Mouse (Mus musculus) liver, embryonic 11.5 days (tissue): ENCODE measurements around the gene Efcab2. TPM values are rescaled to one million over a fixed set of nuclear protein-coding genes. Genes with fewer than 3 reads are reported as not detected.

Experiments
- ATAC-seq: fragments of 200-750 bp; cut with Nextera tagmentation; replicated peaks from 2 replicates; pipeline ENCODE4 v1.8.0; 2017; ENCODE audit warnings: moderate number of reproducible peaks, mild to moderate bottlenecking, moderate TSS enrichment, moderate library complexity; ENCODE audit not compliant: low FRiP score
- DNase-seq: peaks from one replicate; pipeline ENCODE4 v3.0.0-alpha.2; 2017; ENCODE audit warnings: low spot score
- H3K27ac ChIP-seq: fragments of 300-500 bp; sonication (generic); 2 replicates; pipeline ENCODE4 v1.5.1; 2014; ENCODE audit warnings: mild to moderate bottlenecking, low read depth, low read length, control low read depth
- H3K27me3 ChIP-seq: fragments of 300-500 bp; sonication (generic); replicated peaks from 2 replicates; pipeline ENCODE4 v1.6.1; 2014; ENCODE audit warnings: low read length, mixed read lengths; ENCODE audit not compliant: control insufficient read depth, insufficient read depth
- H3K36me3 ChIP-seq: fragments of 300-500 bp; sonication (generic); 2 replicates; pipeline ENCODE4 v1.6.1; 2014; ENCODE audit warnings: mild to moderate bottlenecking, low read length, moderate library complexity, mixed read lengths; ENCODE audit not compliant: control insufficient read depth, insufficient read depth
- H3K4me1 ChIP-seq: fragments of 300-500 bp; sonication (generic); replicated peaks from 2 replicates; pipeline ENCODE4 v1.6.1; 2014; ENCODE audit warnings: low read length, mixed read lengths; ENCODE audit not compliant: control insufficient read depth, insufficient read depth
- H3K4me2 ChIP-seq: fragments of 300-500 bp; sonication (generic); 2 replicates; pipeline ENCODE4 v1.6.1; 2014; ENCODE audit warnings: mild to moderate bottlenecking, control low read depth, moderate library complexity
- H3K4me3 ChIP-seq: fragments of 300-500 bp; sonication (generic); 2 replicates; pipeline ENCODE4 v1.5.1; 2014; ENCODE audit warnings: low read depth, low read length, control low read depth
- H3K9ac ChIP-seq: fragments of 300-500 bp; sonication (generic); 2 replicates; pipeline ENCODE4 v1.6.1; 2014; ENCODE audit warnings: low read depth, low read length, control low read depth
- H3K9me3 ChIP-seq: fragments of 300-500 bp; sonication (generic); 2 replicates; pipeline ENCODE4 v1.6.1; 2016; ENCODE audit warnings: low read length, inconsistent platforms, mixed read lengths; ENCODE audit not compliant: control insufficient read depth
- WGBS: fragments of 180-500 bp; shearing (Covaris S2); extraction: QIAGEN DNeasy Blood & Tissue Kit; methylation state at CpG from one replicate; pipeline ENCODE4 v1.1.7; 2014; 5-methylcytosine and 5-hydroxymethylcytosine counted together
- polyA plus RNA-seq: library from polyadenylated mRNA; unstranded; fragments of >200 nt; fragmentation: Nextera tagmentation; extraction: Ambion mirVana; gene quantifications from 2 replicates; pipeline ENCODE4 v1.2.1, GENCODE M21; 2014

Efcab2 gene
- 5.8 and 6.5 TPM in 2 replicates for polyA plus RNA-seq

DNA sequence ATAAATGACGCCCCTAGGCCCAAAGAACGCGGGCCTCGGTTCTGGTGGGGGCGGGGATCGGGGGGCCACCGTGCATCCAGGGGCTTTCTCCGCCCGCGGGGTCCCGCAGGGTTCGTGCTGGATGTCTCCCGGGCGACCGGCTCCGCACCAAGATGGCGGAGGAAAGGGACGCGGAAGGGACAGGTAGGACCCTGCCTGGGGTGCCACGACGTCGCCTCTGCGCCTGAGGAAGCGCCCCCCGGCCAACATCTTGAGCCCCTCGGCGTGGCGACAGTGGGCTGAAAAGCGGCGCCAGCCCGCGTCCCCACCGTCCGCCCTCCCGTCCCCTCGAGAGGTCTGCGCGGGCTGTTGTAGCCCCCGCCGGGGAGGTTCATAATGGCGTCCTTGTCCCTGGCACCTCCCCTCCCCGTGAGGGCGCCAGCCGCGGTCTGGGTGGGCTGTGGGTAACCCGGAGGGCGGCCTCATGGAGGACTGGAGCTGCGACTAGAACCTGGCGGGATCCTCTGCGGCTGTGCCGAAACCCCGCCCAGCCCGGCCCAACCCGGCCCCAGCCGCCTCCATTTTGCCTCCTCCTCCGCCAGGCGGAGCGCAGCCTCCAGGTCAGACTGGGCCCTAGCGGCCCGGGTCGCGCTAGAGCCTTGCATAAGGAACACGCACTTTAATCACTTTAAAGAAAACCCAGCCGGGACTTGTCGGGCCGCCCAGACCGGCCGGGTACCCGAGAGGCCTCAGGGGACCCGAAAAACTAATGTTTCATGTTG is at the start of gene Efcab2:
Efcab2 (plus strand) TSS at position 135 of the 761 bp plus-strand sequence.
- no peaks in the 10 kb centered on the region for H3K36me3 ChIP-seq
- peak within 1 kb of the TSS; percentile 80 for H3K4me3 ChIP-seq
- peak within 1 kb of the TSS; percentile 100 for H3K27ac ChIP-seq
- H3K4me2 ChIP-seq = peak within 1 kb of the TSS; percentile 68
- WGBS = under 1% methylated on average over 62 of the region's 70 CpGs
- DNase-seq (peak; percentile 95), ATAC-seq (peak; percentile 95)
- H3K9ac ChIP-seq = peak within 1 kb of the TSS; percentile 97
- H3K27me3 ChIP-seq = no peaks in the 10 kb centered on the region
- H3K9me3 ChIP-seq = no peaks in the 10 kb centered on the region
- peaks cover 12% of the 10 kb centered on the region for H3K4me1 ChIP-seq

DNA sequence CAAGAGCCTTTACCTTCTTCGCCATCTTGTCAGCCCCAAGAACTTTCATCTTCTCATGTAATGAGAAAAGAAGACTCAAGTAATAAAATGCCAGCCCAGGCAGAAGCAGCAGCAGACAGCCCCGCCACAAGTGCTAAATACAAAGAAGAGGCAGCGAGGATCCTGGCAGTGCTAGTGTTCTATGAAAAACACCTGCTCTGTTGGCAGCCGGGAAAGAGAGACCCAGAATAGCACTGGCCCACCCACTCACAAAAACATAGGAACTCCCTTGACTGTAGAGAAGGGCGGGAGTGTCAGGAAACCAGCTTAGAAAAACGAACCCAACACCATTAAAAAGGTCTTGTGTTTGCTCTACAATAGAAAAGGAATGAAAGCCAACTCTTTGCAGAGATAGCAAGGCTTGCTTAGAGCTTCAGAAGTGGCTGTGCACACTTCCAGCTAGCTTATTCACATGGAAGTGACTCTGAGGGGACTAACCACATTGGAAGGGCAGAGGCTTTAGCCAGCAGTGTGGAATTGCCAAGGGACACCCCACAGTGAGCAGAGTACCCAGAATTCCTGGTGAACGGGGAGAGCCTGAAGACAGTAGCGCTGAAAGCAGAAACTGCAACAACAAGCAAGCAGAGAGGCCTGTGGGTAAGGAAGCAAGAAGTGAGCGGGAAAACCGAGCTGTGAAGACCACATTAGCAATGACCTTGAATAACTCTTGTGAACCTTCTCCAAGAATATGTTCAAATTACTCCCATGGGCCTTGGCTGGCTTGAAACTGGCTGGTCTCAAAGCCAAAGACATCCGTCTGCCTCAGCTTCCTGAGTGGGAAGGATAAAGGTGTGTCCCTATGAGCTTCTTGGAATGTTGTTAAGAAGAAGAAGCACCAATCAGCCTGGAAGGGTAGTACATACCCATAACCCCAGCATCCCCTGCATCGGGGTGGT is 47.8 kb upstream of the Efcab2 start:
- no peak overlapping the region for H3K27ac ChIP-seq
- 76% methylated on average over 12 of the region's 12 CpGs for WGBS
- H3K9ac ChIP-seq = no peak overlapping the region
- no peaks in the 10 kb centered on the region for H3K27me3 ChIP-seq
- no peaks in the 10 kb centered on the region for H3K36me3 ChIP-seq
- H3K4me2 ChIP-seq = no peak overlapping the region
- no peaks in the 10 kb centered on the region for H3K9me3 ChIP-seq
- H3K4me1 ChIP-seq = no peaks in the 10 kb centered on the region
- DNase-seq = no peak
- ATAC-seq = no peak
- no peak overlapping the region for H3K4me3 ChIP-seq

DNA sequence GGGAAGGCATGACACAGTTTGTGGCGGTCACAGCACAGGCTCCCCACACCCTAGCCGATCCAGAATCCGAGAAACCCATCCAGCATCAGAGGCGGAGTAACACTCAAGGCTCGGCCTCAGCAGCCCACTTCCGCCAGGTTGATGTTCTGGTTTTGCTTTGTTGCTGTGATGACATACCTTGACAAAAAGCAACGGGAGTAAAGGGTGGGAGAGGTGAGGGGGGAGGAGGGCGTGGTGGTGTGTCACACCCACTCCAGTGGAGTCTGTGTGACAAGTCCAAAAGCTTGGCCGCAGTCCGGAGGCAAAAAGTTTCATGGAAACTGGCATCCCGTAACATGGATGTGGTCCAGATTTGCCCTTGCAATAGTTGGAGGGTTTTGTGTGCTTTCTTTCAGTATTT is 45.6 kb upstream of the Efcab2 start:
- H3K4me2 ChIP-seq = no peak overlapping the region
- no peaks in the 10 kb centered on the region for H3K36me3 ChIP-seq
- WGBS = 81% methylated on average over 11 of the region's 11 CpGs
- H3K27me3 ChIP-seq = no peaks in the 10 kb centered on the region
- no peaks in the 10 kb centered on the region for H3K4me1 ChIP-seq
- DNase-seq (no peak), ATAC-seq (no peak)
- H3K9ac ChIP-seq = no peak overlapping the region
- H3K9me3 ChIP-seq = no peaks in the 10 kb centered on the region
- no peak overlapping the region for H3K4me3 ChIP-seq
- H3K27ac ChIP-seq = no peak overlapping the region

DNA sequence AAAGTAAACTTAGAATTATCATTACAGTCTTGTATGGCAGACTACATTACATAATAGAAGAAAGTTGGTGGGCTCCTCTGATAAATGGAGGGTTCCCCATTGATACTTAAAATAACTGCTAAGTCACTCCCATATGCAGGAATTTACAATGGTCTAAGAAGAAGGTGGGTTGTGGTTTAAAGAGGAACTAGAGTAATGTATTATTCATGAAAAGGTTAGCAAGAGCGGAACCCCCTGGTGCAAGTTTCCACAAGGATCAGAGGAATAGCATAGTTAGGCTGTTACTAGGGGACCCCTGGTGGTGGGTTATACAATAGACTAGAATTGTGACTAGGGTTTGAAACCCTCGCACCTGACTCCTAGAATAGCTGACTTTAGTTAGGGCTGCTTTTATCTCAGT is 45.2 kb upstream of the Efcab2 start:
- DNase-seq = no peak
- WGBS = 69% methylated on average over 2 of the region's 2 CpGs
- no peaks in the 10 kb centered on the region for H3K4me1 ChIP-seq
- H3K4me2 ChIP-seq = no peak overlapping the region
- no peak for ATAC-seq
- no peak overlapping the region for H3K27ac ChIP-seq
- H3K9ac ChIP-seq = no peak overlapping the region
- no peaks in the 10 kb centered on the region for H3K36me3 ChIP-seq
- no peaks in the 10 kb centered on the region for H3K9me3 ChIP-seq
- H3K27me3 ChIP-seq = no peaks in the 10 kb centered on the region
- no peak overlapping the region for H3K4me3 ChIP-seq

DNA sequence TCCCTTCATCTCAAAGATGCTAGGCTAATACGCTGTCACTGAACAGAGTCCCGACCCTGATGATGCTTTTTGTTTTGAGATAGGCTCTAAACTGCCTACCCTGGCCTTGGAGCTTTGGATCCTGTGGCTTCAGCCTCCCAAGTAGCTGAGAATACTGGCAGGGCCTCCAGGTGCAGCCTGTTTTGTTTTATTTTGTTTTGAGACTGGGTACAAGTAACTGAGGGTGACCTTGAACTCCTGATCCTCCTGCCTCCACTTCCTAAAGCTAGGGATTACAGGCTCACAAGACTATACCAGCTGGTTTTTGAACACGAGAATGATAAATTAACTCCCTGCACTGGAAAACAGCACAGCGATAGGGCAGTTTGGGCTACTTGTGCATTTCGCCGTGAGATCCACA is 40.7 kb upstream of the Efcab2 start:
- no peak overlapping the region for H3K27ac ChIP-seq
- H3K4me1 ChIP-seq = peaks cover 7% of the 10 kb centered on the region
- H3K27me3 ChIP-seq = no peaks in the 10 kb centered on the region
- ATAC-seq (no peak), DNase-seq (no peak)
- no peaks in the 10 kb centered on the region for H3K36me3 ChIP-seq
- H3K9ac ChIP-seq = no peak overlapping the region
- H3K4me2 ChIP-seq = no peak overlapping the region
- 85% methylated on average over 6 of the region's 6 CpGs for WGBS
- no peak overlapping the region for H3K4me3 ChIP-seq
- no peaks in the 10 kb centered on the region for H3K9me3 ChIP-seq

DNA sequence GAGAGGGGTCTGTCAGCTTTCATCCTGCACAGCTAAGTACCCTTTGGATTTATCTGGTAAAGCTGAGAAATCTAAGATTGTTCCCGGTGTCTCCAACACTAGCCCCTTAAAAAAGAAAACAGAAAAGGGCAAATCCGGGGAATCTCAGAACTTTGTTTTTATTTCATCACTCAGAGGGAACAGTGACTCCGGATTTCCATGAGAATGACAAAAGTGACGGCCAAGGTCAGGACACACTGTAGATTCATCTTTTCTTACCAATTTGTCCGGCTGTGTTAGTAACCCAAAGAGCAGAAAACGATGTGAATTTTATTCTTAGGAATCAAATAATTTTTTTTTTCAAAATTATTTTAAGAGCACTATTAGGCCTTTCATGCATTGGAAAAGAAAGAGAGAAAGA is 37.8 kb upstream of the Efcab2 start:
- WGBS = 76% methylated on average over 6 of the region's 6 CpGs
- Histone ChIP-seq H3K27me3 (no peaks in the 10 kb centered on the region), H3K4me3 (no peak overlapping the region), H3K36me3 (no peaks in the 10 kb centered on the region), H3K4me2 (peak overlapping the region; percentile 85), H3K9ac (peak overlapping the region; percentile 82), H3K4me1 (peaks cover 11% of the 10 kb centered on the region), H3K27ac (peak overlapping the region; percentile 93), H3K9me3 (no peaks in the 10 kb centered on the region)
- DNase-seq (no peak), ATAC-seq (no peak)

DNA sequence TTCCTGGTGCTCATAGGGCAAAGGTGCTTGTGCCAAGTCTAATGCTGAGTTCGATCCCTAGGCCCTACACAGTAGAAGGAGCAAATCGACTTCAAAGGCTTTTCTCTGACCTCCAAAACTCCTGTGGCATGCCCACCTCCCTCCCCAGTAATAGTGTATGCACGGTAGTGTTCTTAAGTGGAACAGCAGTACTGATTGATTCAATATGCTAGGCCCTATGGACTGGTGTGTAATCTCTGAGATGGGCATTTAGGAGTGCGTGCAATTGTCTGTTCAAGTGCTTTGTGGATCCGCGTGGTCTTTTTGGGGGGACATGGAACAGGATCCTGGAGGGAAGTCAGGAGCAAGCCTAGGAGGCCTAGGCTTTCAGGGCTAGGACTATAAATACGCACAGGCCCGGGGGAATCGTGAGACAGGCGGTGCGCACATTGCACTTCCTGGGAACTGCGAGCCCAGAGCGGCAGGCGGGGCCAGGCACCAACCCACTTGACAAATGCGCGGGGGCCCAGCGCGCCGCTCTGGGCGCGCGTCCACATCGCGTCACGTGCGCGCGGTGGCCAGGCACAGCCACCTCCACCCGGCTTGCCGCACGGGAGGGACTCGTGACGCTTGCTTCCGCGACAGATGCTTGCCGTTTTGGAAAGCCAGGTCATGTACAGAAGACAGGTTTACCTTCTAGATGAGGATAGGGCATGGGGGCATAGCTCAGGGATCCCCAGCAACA is 37.2 kb upstream of the Efcab2 start:
- Histone ChIP-seq H3K27me3 (no peaks in the 10 kb centered on the region), H3K4me2 (peak overlapping the region; percentile 85), H3K9me3 (no peaks in the 10 kb centered on the region), H3K9ac (peak overlapping the region; percentile 82), H3K4me3 (peak overlapping the region; percentile 64), H3K36me3 (no peaks in the 10 kb centered on the region), H3K4me1 (peaks cover 12% of the 10 kb centered on the region), H3K27ac (peak overlapping the region; percentile 93)
- WGBS = 4% methylated on average over 36 of the region's 36 CpGs
- ATAC-seq = peak; percentile 95
- peak; percentile 89 for DNase-seq

DNA sequence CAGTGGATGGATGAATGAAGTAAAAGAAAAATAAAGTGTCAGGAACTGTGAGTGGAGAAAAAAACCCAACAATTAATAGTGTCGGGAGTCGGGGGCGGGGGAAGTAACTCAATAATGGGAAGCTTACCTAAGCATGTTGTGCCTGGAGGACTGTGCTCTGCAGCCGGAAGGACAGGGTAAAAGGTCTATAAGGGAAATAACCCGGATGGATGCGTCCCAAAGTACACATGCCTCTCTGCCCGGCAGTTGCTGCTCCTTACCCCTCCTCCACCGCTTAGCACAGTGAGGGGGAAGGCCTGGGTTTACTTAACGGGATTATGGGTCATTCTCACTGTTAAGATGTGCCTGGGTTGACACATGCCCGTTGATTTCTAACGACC is 36.6 kb upstream of the Efcab2 start:
- peak overlapping the region; percentile 85 for H3K4me2 ChIP-seq
- H3K4me3 ChIP-seq = peak overlapping the region; percentile 64
- H3K4me1 ChIP-seq = peaks cover 12% of the 10 kb centered on the region
- peak; percentile 86 for ATAC-seq
- H3K27ac ChIP-seq = peak overlapping the region; percentile 93
- WGBS = under 1% methylated on average over 11 of the region's 11 CpGs
- H3K27me3 ChIP-seq = no peaks in the 10 kb centered on the region
- no peaks in the 10 kb centered on the region for H3K9me3 ChIP-seq
- no peak for DNase-seq
- H3K9ac ChIP-seq = peak overlapping the region; percentile 82
- no peaks in the 10 kb centered on the region for H3K36me3 ChIP-seq
